In genomic region chr10:93160807-93161510, GRCm38 (mm10) we compare ENCODE assay signal across 8 mouse cellular contexts. TPM values are rescaled to one million over a fixed set of nuclear protein-coding genes. Genes with fewer than 3 reads are reported as not detected.
DNase-seq lines count a peak whose midpoint lies in the region; ATAC-seq and TF ChIP-seq lines count a peak whose summit lies in the region.

Gene Cdk17, plus strand, starts transcription at chr10:93160875.

- under 1% methylated on average over 95 of the region's 97 CpGs for WGBS in cerebellum, adult 2 months
- WGBS in lung, postnatal 0 days: under 1% methylated on average over 70 of the region's 97 CpGs

- no peak for TF ChIP-seq CTCF in E14TG2a.4 (conservative IDR thresholded peaks at IDR 0.05; ENCODE audit: low read length)
- no peak for TF ChIP-seq CTCF in cerebellum, adult 2 months (IDR thresholded peaks at IDR 0.05; ENCODE audit: borderline replicate concordance, insufficient read depth, low read depth, low read length)
- no peak for TF ChIP-seq CTCF in lung, postnatal 0 days (IDR thresholded peaks at IDR 0.05)

- peak within 1 kb of the TSS; percentile 93 for H3K9ac ChIP-seq in lung, postnatal 0 days (replicated peaks; ENCODE audit: low read depth)

- no peaks in the 10 kb centered on the region for H3K27me3 ChIP-seq in E14TG2a.4 (ENCODE audit: insufficient read depth, low read length)
- H3K27me3 ChIP-seq in cerebellum, adult 2 months (ENCODE audit: control insufficient read depth, insufficient read depth, low read length): no peaks in the 10 kb centered on the region
- H3K27me3 ChIP-seq in lung, postnatal 0 days (replicated peaks; ENCODE audit: insufficient read depth, low read length): no peaks in the 10 kb centered on the region

- H3K4me3 ChIP-seq in E14TG2a.4 (replicated peaks; ENCODE audit: low read length): peak within 1 kb of the TSS; percentile 97
- peak within 1 kb of the TSS; percentile 78 for H3K4me3 ChIP-seq in cerebellum, adult 2 months (replicated peaks; ENCODE audit: insufficient read depth, low read depth, low read length)
- peak within 1 kb of the TSS; percentile 94 for H3K4me3 ChIP-seq in lung, postnatal 0 days (ENCODE audit: low read depth, low read length)

- H3K4me2 ChIP-seq in lung, postnatal 0 days (replicated peaks; ENCODE audit: low read depth, low read length): peak within 1 kb of the TSS; percentile 66

- peaks cover 41% of the 10 kb centered on the region for H3K4me1 ChIP-seq in E14TG2a.4 (replicated peaks; ENCODE audit: low read depth, low read length)
- H3K4me1 ChIP-seq in cerebellum, adult 2 months (ENCODE audit: control insufficient read depth, insufficient read depth, low read length): peaks cover 6% of the 10 kb centered on the region; the same call in 1 of the 2 replicates
- H3K4me1 ChIP-seq in lung, postnatal 0 days (ENCODE audit: insufficient read depth, low read depth, low read length): peaks cover 6% of the 10 kb centered on the region; the same call in 1 of the 2 replicates

- peak; percentile 76 to 82 for DNase-seq in cerebellum, adult 2 months
- peak; percentile 72 to 80 for DNase-seq in layer of hippocampus, postnatal 10 days (ENCODE audit: low spot score in 2 of 2)
- peak; percentile 68 for DNase-seq in lung, postnatal 0 days (ENCODE audit: low spot score)
- peak; percentile 65 for DNase-seq in ovary, postnatal 10 days (ENCODE audit: low spot score)
- peak; percentile 83 for DNase-seq in thymus, postnatal 25 days

- no peaks in the 10 kb centered on the region for H3K9me3 ChIP-seq in E14TG2a.4 (ENCODE audit: low read length)
- no peaks in the 10 kb centered on the region for H3K9me3 ChIP-seq in lung, postnatal 0 days (ENCODE audit: low read length)

- no peaks in the 10 kb centered on the region for H3K36me3 ChIP-seq in E14TG2a.4 (ENCODE audit: insufficient read depth, low read length)
- no peaks in the 10 kb centered on the region for H3K36me3 ChIP-seq in lung, postnatal 0 days (ENCODE audit: insufficient read depth, low read length)

- TF ChIP-seq EP300 in lung, postnatal 0 days (IDR thresholded peaks at IDR 0.05): no peak

- peak within 1 kb of the TSS; percentile 80 for H3K27ac ChIP-seq in cerebellum, adult 2 months (ENCODE audit: insufficient read depth, low read length)
- H3K27ac ChIP-seq in lung, postnatal 0 days (ENCODE audit: low read length): peak within 1 kb of the TSS; percentile 100

- no peak for TF ChIP-seq POLR2A in cerebellum, adult 2 months (IDR thresholded peaks at IDR 0.05; ENCODE audit: borderline replicate concordance, insufficient read depth, low read length)

- peak; percentile 64 for ATAC-seq in frontal cortex, adult (ENCODE audit: low TSS enrichment)
- ATAC-seq in hematopoietic stem cell, adult 5-6 weeks (replicated peaks in 1 of 2; ENCODE audit: insufficient read depth in 1 of 2, low FRiP score in 2 of 2, low TSS enrichment in 1 of 2, low read depth in 1 of 2, poor library complexity in 2 of 2, severe bottlenecking in 2 of 2): peak in 1 of 2 experiments; percentile 50; a peak in 2 of 4 replicates
- ATAC-seq in lung, postnatal 0 days: peak; percentile 77

RNA-seq across cellular contexts. Expression of gene Cdk17, which starts in this region (rescaled TPM):
- polyA plus RNA-seq in cerebellum, adult 2 months (2012; rRNA removed): 63.1 and 79.1 TPM in 2 replicates
- 131 and 146 TPM in 2 replicates for total RNA-seq in hematopoietic stem cell, adult 5-6 weeks (2017)
- total RNA-seq in layer of hippocampus, postnatal 10 days (2021): 100 to 1,000 TPM; 116 to 120 TPM
- polyA plus RNA-seq in lung, postnatal 0 days (2015; fragmentation: Nextera tagmentation; extraction: Ambion mirVana): 12.6 and 15.1 TPM in 2 replicates
